Mouse (Mus musculus): ENCODE measurements around the gene Emp1.
A peak's percentile ranks its signal among the peaks of the same experiment; 100 is the strongest.

Gene Emp1

GRCm38 (mm10) chr6:135362459-135363159, at the start of gene Emp1:
Emp1 (plus strand) TSS chr6:135362545.
- no peak for DNase-seq

GRCm38 (mm10) chr6:135313981-135314380, 48.4 kb upstream of the Emp1 start:
- DNase-seq = no peak

DNA sequence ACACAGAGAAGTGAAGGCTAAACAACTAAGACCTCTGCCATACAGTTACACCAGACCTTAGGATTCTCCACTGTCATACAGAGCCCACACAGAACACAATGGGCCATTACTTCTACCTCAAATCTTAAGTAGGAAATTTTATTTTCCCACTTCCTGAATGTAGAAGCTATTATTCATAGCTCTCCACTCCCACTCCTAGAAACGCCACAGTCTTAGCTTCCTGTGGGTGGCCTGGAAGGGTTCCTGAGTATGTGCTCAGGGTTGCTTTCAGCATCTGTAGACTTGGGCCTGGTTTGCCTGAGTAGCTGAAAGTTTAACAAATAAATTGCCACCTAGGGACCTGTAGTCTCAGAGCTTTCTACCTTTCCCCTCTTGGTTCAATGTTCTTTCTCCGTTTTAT, 46.2 kb upstream of the Emp1 start:
- no peak for DNase-seq

- no peak for DNase-seq
These were observed 42.9 kb upstream of the Emp1 start for GRCm38 (mm10) chr6:135319431-135319933.

DNA sequence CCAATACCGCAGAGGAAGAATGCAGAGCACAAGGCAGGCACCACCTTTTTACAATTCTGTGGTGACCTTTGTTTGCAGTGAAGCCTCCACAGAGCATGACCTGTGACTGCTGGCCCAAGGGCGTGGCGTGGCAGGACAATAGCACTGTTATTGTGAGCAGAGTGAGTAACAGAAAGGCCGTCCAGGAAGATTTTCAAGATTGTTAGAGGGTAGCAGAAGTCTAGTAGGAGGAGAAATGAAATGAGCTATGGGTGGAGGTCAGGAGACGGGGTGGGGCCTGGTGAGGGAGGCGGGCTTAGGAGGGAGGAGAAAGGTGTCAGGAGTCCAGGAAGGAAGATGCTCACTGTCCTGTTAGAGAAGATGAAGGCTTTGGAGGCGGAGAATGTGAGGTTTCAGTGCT, 39.6 kb upstream of the Emp1 start:
- DNase-seq = no peak

GRCm38 (mm10) chr6:135323311-135323982, 38.9 kb upstream of the Emp1 start:
- peak; percentile 24 for DNase-seq

- DNase-seq = no peak
These were observed 38.2 kb upstream of the Emp1 start for GRCm38 (mm10) chr6:135324111-135324510.

GRCm38 (mm10) chr6:135324686-135325300, 37.6 kb upstream of the Emp1 start:
- DNase-seq = no peak

DNA sequence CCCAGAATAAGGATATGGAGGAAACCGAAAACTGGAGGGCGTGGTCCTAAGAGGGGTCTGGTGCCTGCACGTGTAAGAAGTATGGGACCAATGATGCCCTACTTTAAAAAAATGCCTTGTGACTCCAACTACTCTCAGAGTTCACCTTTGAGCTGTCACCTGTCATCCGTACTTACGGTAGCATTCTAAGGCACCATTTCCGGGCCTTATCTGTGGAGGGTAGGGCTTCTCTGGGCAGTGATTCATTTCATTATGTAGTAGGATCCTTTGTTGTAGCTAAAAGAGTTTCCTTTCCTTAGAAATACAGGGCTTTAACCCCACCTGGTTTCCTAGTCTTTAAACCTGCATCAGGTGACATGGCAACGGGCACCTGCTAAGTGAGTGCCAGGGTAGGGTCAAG, 35.5 kb upstream of the Emp1 start:
- no peak for DNase-seq

GRCm38 (mm10) chr6:135331916-135332315, 30.4 kb upstream of the Emp1 start:
- no peak for DNase-seq

DNA sequence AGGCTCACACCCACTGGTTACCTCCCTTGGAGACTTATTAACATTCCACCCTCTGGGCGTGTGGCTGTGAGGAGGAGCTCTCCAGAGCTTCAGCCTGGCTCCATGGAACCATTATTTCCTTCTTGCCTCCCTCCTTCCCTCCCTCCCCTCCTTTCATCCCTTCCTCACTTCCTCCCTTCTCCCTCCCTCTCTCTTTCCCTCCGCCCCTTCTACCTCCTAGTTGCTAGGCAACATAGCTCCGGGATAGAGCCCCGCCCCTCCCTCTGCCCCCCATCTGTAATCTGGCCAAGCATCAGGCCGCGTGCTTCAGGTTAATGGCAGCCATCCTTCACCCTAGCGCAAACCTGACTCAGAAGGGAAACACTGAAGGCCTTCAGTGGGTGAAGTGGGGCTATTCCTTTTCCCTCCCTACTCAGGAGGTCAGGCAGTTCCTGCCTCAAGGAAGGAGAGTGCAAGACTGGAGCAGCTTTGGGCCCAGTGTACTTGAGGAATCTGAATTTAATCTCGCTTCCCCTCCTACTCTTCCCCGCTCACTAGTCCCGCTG, 29.5 kb upstream of the Emp1 start:
- no peak for DNase-seq

DNA sequence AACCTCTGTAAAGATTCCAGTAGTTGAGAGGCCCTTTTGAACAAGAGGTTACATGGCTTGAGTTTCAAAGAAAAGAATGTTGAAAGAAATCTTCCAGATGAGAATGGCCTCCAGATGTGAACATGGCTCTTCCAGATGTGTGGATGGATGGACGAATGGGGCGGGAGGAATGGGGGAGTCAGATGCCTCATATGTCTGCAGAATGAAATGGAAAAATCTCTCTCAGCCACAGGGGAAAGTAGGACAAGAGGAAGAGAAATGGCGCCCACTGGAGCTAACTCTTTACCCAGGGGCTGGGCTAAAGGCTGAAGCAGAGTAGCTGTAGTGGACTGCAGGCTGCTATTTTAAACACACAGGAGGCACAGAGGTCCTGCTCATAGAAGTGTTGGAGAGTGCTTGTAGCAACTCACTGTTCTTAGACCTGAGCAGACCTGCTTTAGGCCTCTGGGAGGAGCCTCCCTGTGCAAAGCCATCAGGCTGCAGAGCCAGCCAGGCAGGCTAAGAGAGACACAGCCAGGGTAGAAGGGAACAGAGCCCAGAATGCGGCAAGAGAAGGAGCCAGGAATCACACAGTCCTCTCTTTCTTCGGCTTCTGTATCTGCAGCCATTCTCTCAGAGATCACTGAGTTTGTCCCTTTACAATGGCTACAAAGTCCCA, 28.2 kb upstream of the Emp1 start:
- DNase-seq = no peak

DNA sequence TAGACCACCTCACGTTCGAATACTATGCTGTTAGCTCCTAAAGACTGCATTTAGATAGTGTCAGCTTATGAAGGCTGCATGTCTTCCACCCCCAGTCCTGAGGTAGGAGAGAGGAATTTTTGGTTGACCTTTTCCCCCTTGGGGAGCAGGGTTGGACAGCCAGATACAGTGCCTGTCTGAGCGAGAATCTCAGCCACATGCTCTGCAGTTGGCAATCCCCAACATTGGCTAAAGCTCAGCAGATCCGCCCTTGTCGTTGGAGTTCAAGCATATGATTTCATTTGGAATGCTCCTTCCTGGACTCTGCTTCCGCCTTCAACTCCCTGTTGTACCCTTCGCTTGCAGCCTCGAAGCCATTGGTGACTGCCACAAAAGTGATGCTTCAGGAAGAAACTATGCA, 26.0 kb upstream of the Emp1 start:
- DNase-seq = no peak

GRCm38 (mm10) chr6:135340355-135341075, 21.8 kb upstream of the Emp1 start:
- no peak for DNase-seq

GRCm38 (mm10) chr6:135341076-135341378, 21.3 kb upstream of the Emp1 start:
- no peak for DNase-seq

GRCm38 (mm10) chr6:135351638-135352302, 10.6 kb upstream of the Emp1 start:
- DNase-seq = no peak

- no peak for DNase-seq
These were observed 9.8 kb upstream of the Emp1 start for GRCm38 (mm10) chr6:135352537-135352936.

GRCm38 (mm10) chr6:135354953-135355352, 7.4 kb upstream of the Emp1 start:
- no peak for DNase-seq

- no peak for DNase-seq
These were observed 2.0 kb upstream of the Emp1 start for GRCm38 (mm10) chr6:135360331-135360730.

GRCm38 (mm10) chr6:135362098-135362458, 267 bp upstream of the Emp1 start:
- no peak for DNase-seq

- no peak for DNase-seq
These were observed 1.1 kb downstream of the Emp1 start for GRCm38 (mm10) chr6:135363344-135364040.
